Mouse (Mus musculus) kidney, postnatal 25 days (tissue): ENCODE data around the gene Mcpt9.
"Not testable (repeated sequence)": the region's sequence is repeated elsewhere in the genome, so short reads cannot be mapped to it uniquely, and the experiment has no call there.

Source experiments
- DNase-seq, 2 experiments: peaks; one replicate each; pipeline ENCODE4 v3.0.0; 2021; ENCODE audit warnings: mixed read lengths in 2 of 2

The Mcpt9 gene

GRCm38 (mm10) chr14:56030395-56030794 lies at the start of gene Mcpt9:
Mcpt9 (minus strand) TSS chr14:56030495.
- DNase-seq, result not testable (repeated sequence)

DNA sequence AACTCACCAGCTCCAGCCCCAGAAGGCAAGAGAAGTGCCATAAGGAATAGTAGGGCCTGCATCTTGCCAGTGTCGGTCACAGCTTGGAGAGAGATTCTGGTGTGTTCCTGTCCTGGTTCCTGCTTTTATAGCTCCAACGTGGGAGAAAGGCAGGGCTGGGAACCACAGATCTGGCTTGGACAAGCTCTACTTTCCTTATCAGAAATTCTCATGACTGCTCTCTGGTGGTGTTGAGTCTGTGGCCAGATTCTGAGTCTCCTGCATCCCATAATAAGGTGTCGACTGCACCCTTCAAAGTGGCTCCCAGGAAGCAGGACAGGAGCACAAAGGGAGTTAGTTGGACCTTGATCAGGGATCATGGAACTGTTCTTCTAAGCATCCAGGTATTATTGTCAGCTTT lies 31.9 kb upstream of the Mcpt9 start, which contains the start of gene Mcpt4:
Gene Mcpt4, minus strand, starts transcription at position 101 of the 400 bp plus-strand sequence.
- DNase-seq, result not testable (repeated sequence)

DNA sequence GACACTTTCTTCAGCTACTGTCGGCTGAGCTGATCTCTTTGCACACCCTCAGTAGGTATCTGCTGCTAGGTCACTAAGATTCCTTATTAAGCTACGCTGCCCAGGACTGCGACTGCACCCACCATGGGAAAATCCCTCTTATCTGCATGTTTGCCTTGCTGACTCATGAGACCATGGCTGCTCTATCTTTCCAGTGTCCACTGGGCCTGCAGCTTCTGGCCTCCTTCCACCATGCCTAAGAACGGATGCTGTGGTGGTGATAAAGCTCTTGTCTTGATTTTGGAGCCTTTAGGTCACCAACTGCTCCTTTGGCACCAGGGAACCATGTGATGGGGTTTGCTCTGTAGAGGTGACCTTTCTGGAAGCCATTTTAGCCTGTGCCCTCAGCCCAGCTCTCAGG lies 27.4 kb upstream of the Mcpt9 start:
- no peak for DNase-seq

DNA sequence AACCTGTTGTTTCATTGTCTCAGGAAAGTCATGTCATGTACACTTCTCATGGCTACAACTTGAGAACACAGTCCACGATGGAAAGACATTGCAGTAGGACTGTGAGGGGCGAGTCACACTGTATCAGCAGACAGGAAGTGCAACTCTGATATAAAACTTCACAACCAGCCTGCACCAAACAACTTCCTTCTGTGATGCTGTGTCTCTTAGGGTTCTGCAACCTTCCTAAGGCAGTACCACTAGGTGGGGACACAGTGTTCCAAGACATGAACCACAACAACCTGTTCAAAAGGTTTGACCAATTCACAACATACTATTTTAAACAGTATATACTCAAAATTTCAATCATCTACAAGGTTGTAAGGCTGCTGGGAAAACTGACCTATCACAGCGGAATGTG lies 25.1 kb upstream of the Mcpt9 start:
- DNase-seq, result no peak

DNA sequence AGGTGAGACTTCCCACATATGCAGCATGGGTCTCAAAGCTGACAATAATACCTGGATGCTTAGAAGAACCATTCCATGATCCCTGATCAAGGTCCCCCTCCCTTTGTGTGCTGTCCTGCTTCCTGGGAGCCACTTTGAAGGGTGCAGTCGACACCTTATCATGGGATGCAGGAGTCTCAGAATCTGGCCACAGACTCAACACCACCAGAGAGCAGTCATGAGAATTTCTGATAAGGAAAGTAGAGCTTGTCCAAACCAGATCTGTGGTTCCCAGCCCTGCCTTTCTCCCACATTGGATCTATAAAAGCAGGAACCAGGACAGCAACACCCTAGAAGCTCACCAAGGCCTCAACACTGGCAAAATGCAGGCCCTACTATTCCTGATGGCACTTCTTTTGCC lies 11.5 kb upstream of the Mcpt9 start, which contains the start of gene Mcpt2:
Gene Mcpt2, plus strand, starts transcription at position 250 of the 400 bp plus-strand sequence.
- not testable (repeated sequence) for DNase-seq

DNA sequence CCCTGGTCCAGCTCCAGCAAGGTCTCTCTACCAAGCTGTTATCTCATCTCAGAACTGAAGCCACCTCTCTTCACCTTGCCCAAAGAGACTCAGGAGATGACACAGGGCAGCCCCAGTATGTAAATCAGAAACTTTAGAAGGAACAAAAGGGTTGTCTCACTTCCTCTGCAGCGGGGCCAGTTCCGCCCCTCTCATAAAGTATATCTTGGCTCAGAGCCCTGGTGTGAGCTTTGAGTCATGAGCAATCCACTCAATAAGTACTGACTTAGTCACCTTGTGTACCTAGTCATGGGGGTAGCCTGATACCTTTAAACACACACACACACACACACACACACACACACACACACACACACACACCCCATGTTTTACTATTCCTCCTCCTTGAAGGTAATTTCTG lies 4.1 kb upstream of the Mcpt9 start:
- no peak for DNase-seq

DNA sequence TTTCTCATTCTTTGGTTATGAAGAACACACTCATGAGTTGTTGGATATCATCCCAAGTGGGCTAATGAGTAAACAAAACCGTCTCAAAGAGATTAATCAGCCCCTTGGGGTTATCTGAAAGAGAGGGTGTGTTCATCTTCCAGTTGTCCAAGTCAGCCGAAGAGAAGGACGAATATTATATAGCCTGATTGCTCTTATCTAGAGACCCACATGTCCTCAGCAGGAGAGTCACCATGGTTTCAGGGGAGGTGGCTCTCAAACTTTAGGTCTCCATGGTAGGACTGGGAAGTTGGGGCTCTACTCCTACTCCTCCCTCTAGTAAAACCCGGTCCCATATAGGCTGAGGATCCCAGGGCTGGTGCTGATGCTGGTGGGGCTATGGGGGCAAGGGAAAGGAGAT lies 9.0 kb downstream of the Mcpt9 start:
- not testable (repeated sequence) for DNase-seq

DNA sequence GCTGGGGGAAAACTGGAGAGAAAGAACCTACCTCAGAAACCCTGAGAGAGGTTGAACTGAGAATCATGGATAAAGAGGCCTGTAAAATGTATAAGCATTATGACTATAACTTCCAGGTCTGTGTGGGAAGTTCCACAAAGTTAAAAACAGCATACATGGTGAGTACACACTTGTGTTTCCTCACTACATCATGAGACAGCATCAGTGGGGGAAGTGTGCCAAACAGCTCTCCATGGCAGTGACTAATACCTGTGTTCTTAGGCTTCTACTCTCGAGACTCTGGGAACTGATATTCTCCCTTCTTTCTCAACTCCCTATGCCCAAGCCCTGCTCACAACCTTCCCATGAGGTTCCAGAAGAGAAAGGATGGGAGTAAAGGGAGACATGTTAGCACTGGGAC lies 10.8 kb downstream of the Mcpt9 start:
- DNase-seq, result no peak

GRCm38 (mm10) chr14:56017671-56018070 lies 12.6 kb downstream of the Mcpt9 start, which contains the start of gene Mcpt1:
Mcpt1 (plus strand) TSS chr14:56017971.
- not testable (repeated sequence) for DNase-seq

- no peak for DNase-seq
These were observed 16.4 kb downstream of the Mcpt9 start for GRCm38 (mm10) chr14:56013924-56014323.

GRCm38 (mm10) chr14:56013147-56013546 lies 17.1 kb downstream of the Mcpt9 start:
- no peak for DNase-seq

DNA sequence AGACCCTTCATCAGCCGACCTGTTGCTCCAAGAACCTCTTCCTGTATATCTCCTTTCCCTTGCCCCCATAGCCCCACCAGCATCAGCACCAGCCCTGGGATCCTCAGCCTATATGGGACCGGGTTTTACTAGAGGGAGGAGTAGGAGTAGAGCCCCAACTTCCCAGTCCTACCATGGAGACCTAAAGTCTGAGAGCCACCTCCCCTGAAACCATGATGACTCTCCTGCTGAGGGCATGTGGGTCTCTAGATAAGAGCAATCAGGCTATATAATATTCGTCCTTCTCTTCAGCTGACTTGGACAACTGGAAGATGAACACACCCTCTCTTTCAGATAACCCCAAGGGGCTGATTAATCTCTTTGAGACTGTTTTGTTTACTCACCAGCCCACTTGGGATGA lies 42.8 kb downstream of the Mcpt9 start:
- not testable (repeated sequence) for DNase-seq
